Mouse (Mus musculus) embryonic stem cell, embryonic (primary cell): ENCODE results near the gene Erc1.

Source experiments
- CTCF ChIA-PET, 4 experiments: fragments of 300-600 bp in 2 of 4; fragments of 350-600 bp in 2 of 4; sonication (Branson Sonifier 250); formaldehyde crosslinking; loops; one replicate each; lab custom pipeline; 2022; ENCODE audit warnings: inconsistent platforms in 2 of 4; lab: Charles Lee
- POLR2A ChIA-PET, 4 experiments: fragments of 300-600 bp in 2 of 4; fragments of 350-600 bp in 2 of 4; sonication (Branson Sonifier 250); formaldehyde crosslinking; loops; one replicate each; lab custom pipeline; 2022; ENCODE audit warnings: antibody characterized with exemption in 4 of 4, inconsistent platforms in 1 of 4; lab: Charles Lee

Erc1 gene

DNA sequence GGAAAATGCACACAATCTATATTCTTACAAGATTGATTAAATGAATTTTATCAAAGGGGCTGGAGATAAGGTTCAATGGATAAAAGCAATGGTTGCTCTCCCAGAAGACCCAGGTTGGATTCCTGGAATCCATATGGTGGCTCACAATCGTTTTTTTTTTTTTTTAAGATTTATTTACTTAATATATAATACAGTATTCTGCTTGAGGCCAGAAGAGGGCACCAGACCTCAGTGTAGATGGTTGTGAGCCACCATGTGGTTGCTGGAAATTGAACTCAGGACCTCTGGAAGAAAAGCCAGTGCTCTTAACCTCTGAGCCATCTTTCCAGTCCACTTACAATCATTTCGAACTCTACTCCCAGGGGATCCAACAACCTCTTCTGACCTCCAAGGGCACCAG, 106.1 kb downstream of the Erc1 start:
- POLR2A ChIA-PET, result interaction anchor here in 2 of 4 experiments (0.7 to 1.0 kb wide), 2 partner anchors 10 to 155 kb away, joined by 3 to 5 read pairs; no protein-coding TSS in a partner anchor

DNA sequence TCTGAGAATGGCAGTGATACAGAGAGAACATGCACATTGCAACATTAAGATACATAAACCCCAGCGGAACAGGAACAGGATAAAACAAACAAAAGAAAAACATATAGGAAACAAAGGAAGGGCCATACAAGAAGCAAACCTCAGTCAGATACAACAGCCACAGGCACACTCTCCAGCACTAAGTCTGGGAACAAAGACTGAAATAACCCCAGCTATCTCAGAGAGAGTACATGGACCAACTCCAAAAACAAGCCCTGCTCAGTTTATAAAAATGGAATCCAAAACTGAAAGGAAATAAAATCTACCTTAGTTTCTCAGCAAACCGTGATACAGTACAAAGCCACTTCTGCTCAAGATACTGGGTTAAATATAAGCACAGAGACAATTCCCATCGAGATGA, 107.4 kb downstream of the Erc1 start:
- ChIA-PET POLR2A (interaction anchor here in 1 of 4 experiments (0.6 kb wide), 1 partner anchor 35 kb away, joined by 3 read pairs; no protein-coding TSS in a partner anchor), CTCF (interaction anchor here in 1 of 4 experiments (0.7 kb wide), 1 partner anchor 14 kb away, joined by 3 read pairs; no protein-coding TSS in a partner anchor)

More for the DNA sequence above, 106.1 kb downstream of the Erc1 start:
- CTCF ChIA-PET, result no interaction called here

DNA sequence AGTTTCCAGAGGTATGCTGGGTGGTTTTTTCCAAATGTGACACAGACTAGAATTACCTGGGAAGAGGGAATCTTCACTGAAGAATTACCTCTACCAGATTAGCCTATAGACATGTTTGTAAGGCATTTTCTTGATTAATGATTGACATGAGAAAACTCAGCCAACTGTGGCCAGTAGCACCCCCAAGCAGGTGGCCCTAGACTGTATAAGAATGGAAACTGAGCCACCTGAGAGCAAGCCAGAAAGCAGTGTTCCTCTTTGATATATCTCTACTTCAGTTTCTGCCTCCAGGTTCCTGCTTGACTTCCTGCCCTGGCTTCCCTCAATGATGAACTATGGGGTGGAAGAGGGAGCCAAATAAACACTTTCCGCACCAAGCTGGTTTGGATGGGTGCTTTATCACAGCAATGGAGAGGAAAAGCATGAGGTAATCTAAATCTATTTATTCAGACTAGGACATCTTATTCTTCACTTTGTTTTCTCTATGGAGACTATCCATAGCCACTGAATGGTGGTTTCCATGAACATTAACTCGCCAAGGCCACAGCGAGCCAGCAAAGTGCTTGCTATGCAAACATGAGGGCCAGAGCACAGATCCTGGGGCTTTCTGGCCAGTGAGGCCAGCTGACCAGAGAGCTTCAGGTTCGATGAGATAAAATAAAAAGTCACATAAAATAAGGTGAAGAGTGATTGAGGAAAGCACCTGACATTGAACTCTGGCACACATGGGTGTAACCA, 109.2 kb downstream of the Erc1 start:
- ChIA-PET CTCF (no interaction called here), POLR2A (no interaction called here)

DNA sequence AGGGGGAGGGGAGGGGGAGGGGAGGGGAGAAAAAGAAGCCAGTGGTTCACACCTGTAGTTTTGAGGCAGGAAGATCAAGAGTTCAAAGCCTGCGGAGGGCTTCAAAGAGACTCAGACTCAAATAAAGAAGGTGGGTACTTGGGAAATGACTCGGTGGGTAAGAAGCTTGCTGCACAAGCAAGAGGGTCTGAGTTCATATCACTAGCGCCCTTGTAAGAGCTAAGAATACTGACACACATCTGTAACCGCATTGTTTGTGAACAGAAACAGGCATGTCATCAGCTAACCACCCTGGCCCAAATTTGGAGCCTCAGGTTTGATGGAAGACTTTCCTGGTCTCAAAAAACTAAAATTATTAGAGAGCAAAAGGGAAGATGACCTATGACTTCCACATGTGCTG, 110.3 kb downstream of the Erc1 start:
- POLR2A ChIA-PET, result no interaction called here

DNA sequence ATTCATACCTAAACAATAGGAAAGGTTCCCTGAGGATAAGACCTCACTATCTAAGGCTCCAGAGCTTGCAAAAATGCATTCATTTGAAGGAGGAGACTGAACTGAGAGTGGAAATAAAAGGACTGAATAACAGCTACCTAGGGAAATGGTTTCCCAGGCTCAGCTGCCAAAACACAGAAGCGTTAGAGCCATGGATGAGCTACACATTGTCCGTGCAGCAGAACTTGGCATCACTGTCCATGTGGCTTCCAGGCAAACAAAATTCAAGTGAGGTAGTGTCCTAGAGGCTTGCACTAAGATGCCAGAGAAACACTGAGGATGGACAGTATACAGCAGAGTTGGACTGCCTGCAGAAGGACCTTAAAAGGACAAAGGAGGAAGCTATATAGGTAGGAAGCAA, 112.0 kb downstream of the Erc1 start:
- ChIA-PET POLR2A (interaction anchor here in 1 of 4 experiments (0.9 to 1.5 kb wide), 2 partner anchors 10 to 20 kb away, joined by 3 read pairs; no protein-coding TSS in a partner anchor), CTCF (interaction anchor here in 1 of 4 experiments (0.6 kb wide), 1 partner anchor 274 kb away, joined by 3 read pairs; no protein-coding TSS in a partner anchor)

More for the DNA sequence above, 110.3 kb downstream of the Erc1 start:
- CTCF ChIA-PET, result interaction anchor here in 1 of 4 experiments (0.7 kb wide), 1 partner anchor 190 kb away, joined by 3 read pairs; no protein-coding TSS in a partner anchor

DNA sequence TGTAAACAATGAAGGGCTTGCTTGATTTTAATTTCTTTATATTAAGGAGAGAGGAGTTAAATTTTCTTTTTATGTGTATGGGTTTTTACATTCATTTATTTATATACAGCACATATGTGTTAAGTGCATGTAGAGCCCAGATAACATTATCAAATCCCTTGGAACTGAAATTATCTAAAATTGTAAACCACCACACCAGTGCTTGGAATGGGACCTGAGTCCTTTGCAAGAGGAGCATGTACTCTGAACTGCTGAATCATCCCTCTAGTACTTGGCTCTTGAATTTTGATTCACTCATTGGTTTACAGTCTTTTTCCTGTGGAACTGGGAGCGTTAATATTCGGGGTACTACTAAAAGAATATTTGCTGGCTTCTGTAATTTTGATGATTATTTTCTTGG, 116.8 kb downstream of the Erc1 start:
- ChIA-PET POLR2A (no interaction called here), CTCF (no interaction called here)

DNA sequence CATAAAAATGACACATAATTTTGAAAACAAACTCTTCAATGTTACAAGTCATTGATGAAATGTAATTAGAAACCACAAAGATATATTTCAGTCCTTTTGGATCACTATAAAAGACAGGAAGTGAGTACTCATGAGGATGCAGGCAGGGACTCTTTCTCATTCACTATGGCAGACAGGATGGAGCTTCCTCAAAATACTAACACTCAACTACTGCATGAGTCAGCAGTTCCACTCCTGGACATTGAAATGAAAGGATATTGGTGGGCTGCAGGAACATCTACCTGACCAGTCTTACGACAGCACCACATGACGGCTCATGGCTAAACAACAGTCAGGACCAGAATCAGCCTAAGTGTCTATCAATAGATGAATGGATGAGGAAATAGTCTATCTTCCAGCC, 132.7 kb downstream of the Erc1 start:
- POLR2A ChIA-PET, result no interaction called here
- CTCF ChIA-PET, result no interaction called here

DNA sequence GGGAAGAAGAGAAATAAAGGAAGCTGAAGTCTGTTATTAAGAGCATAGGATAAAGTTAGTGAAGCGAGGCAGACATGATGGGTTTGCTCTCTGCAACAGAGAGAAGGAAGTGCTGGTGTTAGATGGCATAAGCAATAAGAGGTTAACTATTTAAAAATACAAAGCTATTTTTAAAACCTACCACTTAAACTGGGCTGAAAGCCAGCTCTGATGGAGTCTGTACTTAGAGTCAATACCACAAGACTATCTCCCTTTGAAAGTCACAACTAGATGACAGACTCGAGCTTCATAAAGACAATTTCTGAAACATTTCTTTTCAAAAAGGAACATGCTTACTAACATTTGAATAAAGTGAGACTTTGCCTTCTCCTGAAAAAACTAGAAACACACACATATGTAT, 134.0 kb downstream of the Erc1 start:
- ChIA-PET POLR2A (interaction anchor here in 1 of 4 experiments (0.6 to 1.7 kb wide), 5 partner anchors 9 to 270 kb away, joined by 3 to 7 read pairs (median 4); no protein-coding TSS in a partner anchor), CTCF (no interaction called here)

DNA sequence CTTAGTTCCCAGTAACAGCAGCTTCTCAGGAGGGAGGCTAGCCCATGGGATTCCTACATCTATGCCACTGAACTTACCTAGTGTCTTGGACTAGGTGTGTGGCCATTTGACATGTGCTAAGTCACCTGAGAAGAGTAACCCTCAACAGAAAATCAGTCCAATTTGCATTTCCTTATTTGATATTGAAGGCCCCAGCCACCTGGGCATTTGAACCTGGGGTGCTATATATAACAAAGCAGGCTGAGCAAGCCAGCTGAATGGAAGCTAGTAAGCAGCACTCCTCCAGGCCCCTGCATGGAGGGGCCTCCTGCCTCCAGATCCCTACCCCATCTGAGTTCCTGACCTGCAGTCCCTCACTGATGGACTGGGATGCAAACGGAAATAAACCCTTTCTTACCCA, 135.5 kb downstream of the Erc1 start:
- ChIA-PET POLR2A (interaction anchor here in 1 of 4 experiments (1.0 to 1.8 kb wide), 4 partner anchors 10 to 481 kb away, joined by 3 to 7 read pairs (median 4); no protein-coding TSS in a partner anchor), CTCF (no interaction called here)

DNA sequence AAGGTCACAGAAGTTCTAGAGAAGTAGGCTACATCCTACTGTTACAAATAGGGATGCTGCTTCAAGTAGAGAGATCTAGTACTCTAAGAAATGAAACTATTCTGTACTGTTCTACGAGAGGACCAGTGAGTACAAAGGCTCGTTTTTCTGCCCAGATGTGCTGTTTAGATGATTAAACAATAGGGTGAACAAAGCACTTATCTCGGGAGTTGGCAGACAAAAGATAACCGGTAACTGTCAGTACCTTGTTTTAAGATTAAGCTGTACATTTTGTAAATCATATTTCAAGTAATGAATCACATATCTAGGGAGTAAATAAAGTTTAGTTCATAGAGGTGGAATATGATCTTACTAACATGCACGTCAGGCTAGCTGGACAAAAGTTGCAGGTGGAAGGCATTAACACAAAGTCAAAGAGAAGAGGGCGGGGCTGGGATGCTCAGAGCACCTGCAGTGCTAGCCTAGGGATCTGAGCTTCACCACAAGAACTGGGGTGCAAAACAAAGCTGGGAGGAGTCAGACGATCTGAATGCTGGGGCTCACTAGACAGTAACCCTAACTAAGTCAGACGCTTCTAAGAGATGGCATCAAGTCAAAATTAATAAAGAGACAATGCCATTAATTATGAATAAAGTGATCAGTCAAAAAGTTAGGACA, 136.2 kb downstream of the Erc1 start:
- CTCF ChIA-PET, result interaction anchor here in 1 of 4 experiments (0.6 kb wide), 1 partner anchor 594 kb away, joined by 3 read pairs; no protein-coding TSS in a partner anchor
- POLR2A ChIA-PET, result interaction anchor here in 3 of 4 experiments (0.6 to 1.8 kb wide), 6 partner anchors 10 to 481 kb away, joined by 3 to 7 read pairs (median 4); no protein-coding TSS in a partner anchor

DNA sequence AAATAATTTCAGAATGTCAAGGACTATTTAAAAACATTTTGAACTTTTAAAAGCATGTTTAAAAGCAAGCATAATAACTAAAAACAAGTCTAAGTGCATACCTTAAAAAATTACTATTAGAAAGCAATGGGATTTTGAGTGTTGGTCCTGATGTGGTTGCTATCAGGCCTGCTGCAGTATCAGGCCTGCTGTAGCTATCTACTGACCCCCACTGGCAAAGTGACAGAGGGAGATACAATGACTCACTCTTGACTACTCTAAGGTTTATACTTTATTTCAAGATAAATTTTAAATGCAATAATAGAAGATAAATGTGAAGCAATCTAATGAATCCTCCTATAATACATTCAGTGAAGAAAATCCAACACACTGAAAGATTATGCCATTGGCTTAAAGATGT, 138.4 kb downstream of the Erc1 start:
- ChIA-PET CTCF (no interaction called here), POLR2A (no interaction called here)

DNA sequence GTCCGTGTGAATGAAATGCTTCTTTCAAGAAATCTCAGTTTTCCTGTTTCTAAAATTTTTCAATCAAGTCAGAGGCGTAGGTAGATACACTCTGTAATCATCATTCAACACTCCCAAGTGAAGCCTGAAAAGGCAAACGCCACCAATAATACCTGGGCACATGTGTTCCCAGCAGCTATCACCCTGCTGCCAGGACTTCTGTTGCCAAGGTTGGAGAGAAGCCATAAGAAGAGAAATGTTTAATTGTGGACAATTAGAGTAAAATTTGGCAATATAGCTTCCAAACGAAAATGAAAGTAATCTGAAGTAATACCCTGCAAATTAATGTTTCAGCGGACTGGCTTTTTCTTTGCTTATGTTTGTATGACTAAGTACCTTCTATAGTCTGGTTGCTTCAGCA, 140.1 kb downstream of the Erc1 start:
- ChIA-PET POLR2A (no interaction called here), CTCF (no interaction called here)

DNA sequence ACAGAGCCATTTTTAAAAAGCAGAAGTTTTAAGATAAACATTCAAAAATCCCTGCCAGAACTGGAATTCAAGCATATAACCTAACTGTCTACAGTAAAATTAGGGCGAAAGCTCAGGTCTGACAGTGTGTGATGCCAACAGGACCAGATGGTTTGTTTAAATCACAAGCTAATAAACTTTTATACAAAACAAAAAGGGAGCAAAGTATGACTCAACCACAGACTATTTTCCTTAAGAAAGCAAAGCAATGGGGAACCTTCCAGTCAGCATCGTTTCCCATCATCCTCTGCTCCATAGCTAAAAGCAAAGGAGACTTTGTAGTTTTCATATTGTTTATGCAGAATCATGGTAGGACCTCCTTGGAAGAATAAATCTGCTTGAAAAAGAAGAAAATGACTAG, 143.1 kb downstream of the Erc1 start:
- ChIA-PET CTCF (no interaction called here), POLR2A (interaction anchor here in 1 of 4 experiments (1.4 kb wide), 1 partner anchor 9 kb away, joined by 4 read pairs; no protein-coding TSS in a partner anchor)

DNA sequence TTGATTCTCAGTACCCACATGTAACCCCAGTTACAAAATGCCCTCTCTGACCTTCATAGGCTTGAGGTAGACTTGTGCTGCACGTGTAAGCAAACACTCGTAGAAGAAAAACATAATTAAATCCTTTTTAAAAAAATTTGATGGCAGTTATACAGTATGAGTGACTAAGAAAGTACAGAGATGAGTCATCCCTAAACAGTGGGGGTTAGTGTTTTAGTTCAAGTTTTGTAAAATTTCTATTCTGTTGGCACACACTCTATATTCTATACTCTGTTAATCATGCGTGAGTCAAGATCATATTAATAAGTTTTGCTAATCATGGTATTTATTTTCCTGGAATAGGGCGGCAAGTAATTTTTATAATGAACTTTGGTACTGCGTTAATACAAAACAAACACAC, 155.2 kb downstream of the Erc1 start:
- CTCF ChIA-PET, result no interaction called here
- POLR2A ChIA-PET, result no interaction called here

DNA sequence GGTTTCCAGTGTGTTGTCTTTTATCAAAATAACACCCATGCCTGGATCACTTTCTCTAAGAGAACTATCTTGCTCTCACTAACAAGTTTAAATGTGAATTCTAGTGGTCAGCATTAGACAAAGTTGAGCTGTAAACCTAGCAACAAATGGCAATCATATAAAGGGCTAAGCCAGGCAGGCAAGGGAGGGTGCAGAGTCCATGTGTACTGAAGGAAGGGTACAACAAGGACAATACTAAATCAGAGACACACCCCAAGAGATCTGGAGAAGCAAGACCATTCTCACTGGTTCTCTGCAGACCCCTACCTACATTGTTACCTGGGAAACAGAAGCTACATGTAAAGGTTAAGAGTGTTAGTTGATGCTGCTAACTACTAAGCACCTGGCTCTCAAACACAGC, 161.5 kb downstream of the Erc1 start:
- ChIA-PET CTCF (no interaction called here), POLR2A (no interaction called here)

DNA sequence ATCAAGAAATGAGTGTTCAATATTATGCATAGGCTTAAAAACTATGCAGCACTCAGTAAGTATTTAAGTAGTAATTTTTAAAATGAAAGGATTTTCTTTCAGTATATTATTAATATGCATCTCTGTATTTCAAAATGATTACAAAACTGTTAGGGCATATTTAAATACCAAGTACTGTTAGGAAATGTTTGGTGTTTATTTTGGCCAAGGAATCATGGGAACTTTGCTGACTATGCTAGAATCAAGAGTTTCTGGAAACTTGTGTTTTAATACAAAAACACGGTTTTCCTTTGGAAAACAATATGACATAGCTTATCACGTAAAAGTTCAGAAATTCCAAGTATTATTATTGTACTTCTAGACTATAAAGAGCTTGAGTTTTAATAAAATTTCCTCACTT, 167.2 kb downstream of the Erc1 start:
- POLR2A ChIA-PET, result interaction anchor here in 1 of 4 experiments (0.6 kb wide), 1 partner anchor 181 kb away, joined by 4 read pairs; no protein-coding TSS in a partner anchor
- CTCF ChIA-PET, result no interaction called here

DNA sequence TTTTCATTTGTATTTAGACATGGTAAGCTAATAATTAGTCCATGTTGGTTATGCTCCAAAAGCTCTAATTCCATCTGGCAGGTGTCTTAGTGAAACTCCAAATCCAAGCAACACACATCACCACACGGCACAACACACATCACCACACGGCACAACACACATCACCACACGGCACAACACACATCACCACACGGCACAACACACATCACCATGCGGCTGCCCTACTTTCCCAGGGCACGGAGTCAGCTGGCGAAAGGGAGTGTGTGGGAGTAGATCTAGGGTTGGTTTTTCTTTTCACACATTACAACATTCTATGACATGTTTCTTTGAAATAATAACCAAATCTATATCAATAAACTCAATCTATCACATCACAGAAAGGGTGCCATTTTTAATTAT, 173.2 kb downstream of the Erc1 start:
- POLR2A ChIA-PET, result interaction anchor here in 1 of 4 experiments (1.0 kb wide), 2 partner anchors 9 to 391 kb away, joined by 4 read pairs; no protein-coding TSS in a partner anchor
- CTCF ChIA-PET, result interaction anchor here in 2 of 4 experiments (0.6 to 0.7 kb wide), 2 partner anchors 174 to 852 kb away, joined by 3 read pairs; partner anchors contain the start of gene Erc1 (in 1 of the 2)

DNA sequence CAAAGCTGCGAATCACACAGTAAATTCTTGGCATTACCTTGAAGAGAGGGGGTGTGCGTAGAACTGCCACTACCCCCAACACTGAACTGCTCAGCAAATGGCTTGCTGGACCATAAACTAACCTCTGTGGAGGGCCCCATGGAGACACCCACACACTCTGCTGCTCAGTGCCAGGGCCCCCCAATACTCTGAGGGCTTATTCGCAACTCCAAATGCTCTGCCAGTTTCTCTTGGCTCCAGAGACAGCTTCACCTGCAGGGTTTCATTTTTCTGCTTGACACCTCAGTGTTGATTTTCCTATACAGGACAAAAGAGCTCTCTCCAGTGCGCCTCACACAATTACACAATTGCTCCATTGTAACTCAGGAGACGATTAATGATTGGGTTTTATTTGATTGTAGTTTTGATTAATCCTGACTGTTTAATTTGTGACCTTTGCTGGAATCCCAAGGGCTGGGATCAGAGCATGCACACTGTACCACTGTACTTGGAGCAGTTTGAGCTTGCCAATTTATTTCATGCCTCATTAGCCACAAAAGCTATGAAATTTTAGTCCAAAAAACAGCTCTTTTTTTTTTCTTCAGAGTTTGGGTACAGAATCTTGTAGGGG, 173.7 kb downstream of the Erc1 start:
- CTCF ChIA-PET, result interaction anchor here in 2 of 4 experiments (0.6 to 0.7 kb wide), 2 partner anchors 174 to 852 kb away, joined by 3 read pairs; partner anchors contain the start of gene Erc1 (in 1 of the 2)
- POLR2A ChIA-PET, result interaction anchor here in 1 of 4 experiments (0.7 to 1.0 kb wide), 3 partner anchors 9 to 391 kb away, joined by 3 to 4 read pairs (median 4); no protein-coding TSS in a partner anchor

DNA sequence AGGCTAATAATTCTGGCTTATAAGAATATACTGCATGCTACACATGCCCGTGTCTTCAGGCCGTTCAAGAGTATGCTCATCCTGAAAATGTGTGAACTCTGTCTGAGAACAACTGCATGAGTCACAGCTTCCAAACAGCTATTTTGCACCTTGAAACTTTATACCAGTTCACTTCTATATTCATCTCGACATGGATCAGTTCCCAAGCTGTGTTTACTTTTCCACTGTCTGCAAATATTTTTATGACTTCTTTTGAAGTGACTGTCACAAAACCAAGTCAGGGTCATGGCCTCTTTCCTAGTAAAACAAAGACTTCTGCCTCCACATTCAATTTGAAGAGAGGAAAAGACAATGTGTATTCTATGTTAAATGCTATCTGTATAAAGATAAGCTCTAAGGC, 178.2 kb downstream of the Erc1 start:
- ChIA-PET POLR2A (no interaction called here), CTCF (no interaction called here)
